In genomic region chr17:86476674-86477073, GRCm38 (mm10) we compare ENCODE assay signal across 13 mouse cellular contexts. TPM values are rescaled to one million over a fixed set of nuclear protein-coding genes. Genes with fewer than 3 reads are reported as not detected.
"Had no signal": no experiment of that assay in that cellular context is flagged by ENCODE, and none has a peak within 500 bp of the region (broad histone marks: within the 10 kb centered on the region; RNA-seq: fewer than 3 reads in every experiment).

No protein-coding gene starts in this region.

- H3K9me3 ChIP-seq: liver, embryonic 13.5 days had no signal

- H3K27me3 ChIP-seq: liver, embryonic 13.5 days had no signal

- H3K4me3 ChIP-seq: liver, embryonic 13.5 days had no signal

- DNase-seq: kidney, adult 2 months; kidney, postnatal 25 days; liver, embryonic 13.5 days; midbrain, embryonic 14.5 days; right cerebral cortex, postnatal 4 days; thymus, adult 2 months; thymus, postnatal 14 days; thymus, postnatal 4 days had no signal

- H3K4me1 ChIP-seq: liver, embryonic 13.5 days had no signal

- ATAC-seq: intestine, postnatal 0 days had no signal

- H3K9ac ChIP-seq: liver, embryonic 13.5 days had no signal

- H3K4me2 ChIP-seq: liver, embryonic 13.5 days; midbrain, embryonic 11.5 days had no signal

- H3K27ac ChIP-seq: kidney, postnatal 0 days; liver, embryonic 13.5 days; stomach, postnatal 0 days had no signal

- H3K36me3 ChIP-seq: liver, embryonic 13.5 days had no signal

RNA-seq across cellular contexts. Expression of gene Gm10309, which starts 28.4 kb away (rescaled TPM):
- polyA plus RNA-seq: intestine, postnatal 0 days; liver, adult 2 months; liver, embryonic 13.5 days; midbrain, embryonic 11.5 days; thymus, adult 2 months had no signal
